Mouse (Mus musculus) embryonic facial prominence, embryonic 15.5 days (tissue): ENCODE measurements around the gene Olfr90. TPM values are rescaled to one million over a fixed set of nuclear protein-coding genes. Genes with fewer than 3 reads are reported as not detected.

Experiments
- ATAC-seq: fragments of 200-750 bp; cut with Nextera tagmentation; 2 replicates; pipeline ENCODE4 v1.8.0; 2017; ENCODE audit warnings: low read depth, moderate TSS enrichment; ENCODE audit not compliant: insufficient number of reproducible peaks, low FRiP score, low TSS enrichment
- H3K27ac ChIP-seq: fragments of 300-500 bp; sonication (generic); replicated peaks from 2 replicates; pipeline ENCODE4 v1.5.1; 2015; ENCODE audit warnings: mild to moderate bottlenecking, inconsistent platforms
- H3K27me3 ChIP-seq: fragments of 300-500 bp; sonication (generic); 2 replicates; pipeline ENCODE4 v1.6.1; 2015; ENCODE audit warnings: inconsistent platforms
- H3K36me3 ChIP-seq: fragments of 300-500 bp; sonication (generic); 2 replicates; pipeline ENCODE4 v1.6.1; 2015; ENCODE audit warnings: mild to moderate bottlenecking, inconsistent platforms
- H3K4me1 ChIP-seq: fragments of 300-500 bp; sonication (generic); 2 replicates; pipeline ENCODE4 v1.6.1; 2015; ENCODE audit warnings: inconsistent platforms
- H3K4me2 ChIP-seq: fragments of 300-500 bp; sonication (generic); replicated peaks from 2 replicates; pipeline ENCODE4 v1.6.1; 2015; ENCODE audit warnings: mild to moderate bottlenecking, inconsistent platforms
- H3K4me3 ChIP-seq: fragments of 300-500 bp; sonication (generic); replicated peaks from 2 replicates; pipeline ENCODE4 v1.5.1; 2015; ENCODE audit warnings: mild to moderate bottlenecking, inconsistent platforms
- H3K9ac ChIP-seq: fragments of 300-500 bp; sonication (generic); 2 replicates; pipeline ENCODE4 v1.6.1; 2015; ENCODE audit warnings: inconsistent platforms
- H3K9me3 ChIP-seq: fragments of 300-500 bp; sonication (generic); replicated peaks from 2 replicates; pipeline ENCODE4 v1.6.1; 2016; ENCODE audit warnings: inconsistent platforms
- WGBS: fragments of 180-500 bp; shearing (Covaris S2); methylation state at CpG from one replicate; pipeline ENCODE4 v1.1.7; 2015; 5-methylcytosine and 5-hydroxymethylcytosine counted together
- polyA plus RNA-seq: library from polyadenylated mRNA; unstranded; fragments of >200 nt; fragmentation: Nextera tagmentation; extraction: Ambion mirVana; gene quantifications from 2 replicates; pipeline ENCODE4 v1.2.1, GENCODE M21; 2015

The Olfr90 gene
- polyA plus RNA-seq, 1 experiment from 2014 or later, result 0.07 TPM

GRCm38 (mm10) chr17:37078193-37078592, 10.1 kb downstream of the Olfr90 start:
- Histone ChIP-seq H3K9me3 (no peaks in the 10 kb centered on the region), H3K36me3 (peaks cover 30% of the 10 kb centered on the region), H3K27me3 (no peaks in the 10 kb centered on the region), H3K4me1 (no peaks in the 10 kb centered on the region), H3K9ac (no peak overlapping the region), H3K27ac (no peak overlapping the region), H3K4me3 (no peak overlapping the region), H3K4me2 (no peak overlapping the region)
- ATAC-seq, result no peak
- 27% methylated on average over 1 of the region's 1 CpGs for WGBS

GRCm38 (mm10) chr17:37075766-37076165, 12.5 kb downstream of the Olfr90 start:
- ATAC-seq, result no peak; the same call in 1 of the 2 replicates
- Histone ChIP-seq H3K9me3 (no peaks in the 10 kb centered on the region), H3K4me3 (no peak overlapping the region), H3K9ac (no peak overlapping the region), H3K4me1 (no peaks in the 10 kb centered on the region), H3K36me3 (peaks cover 50% of the 10 kb centered on the region), H3K27ac (no peak overlapping the region), H3K4me2 (no peak overlapping the region), H3K27me3 (no peaks in the 10 kb centered on the region)
- WGBS, result 95% methylated on average over 2 of the region's 2 CpGs

- no peak overlapping the region for H3K9ac ChIP-seq
- ATAC-seq, result no peak
- no peaks in the 10 kb centered on the region for H3K27me3 ChIP-seq
- H3K9me3 ChIP-seq, result no peaks in the 10 kb centered on the region
- H3K4me2 ChIP-seq, result no peak overlapping the region
- 79% methylated on average over 6 of the region's 6 CpGs for WGBS
- H3K27ac ChIP-seq, result no peak overlapping the region
- H3K4me3 ChIP-seq, result no peak overlapping the region
- no peaks in the 10 kb centered on the region for H3K4me1 ChIP-seq
- H3K36me3 ChIP-seq, result peaks cover 56% of the 10 kb centered on the region
Measured at GRCm38 (mm10) chr17:37075181-37075580, 13.1 kb downstream of the Olfr90 start.

- ATAC-seq, result no peak
- Histone ChIP-seq H3K4me2 (no peak overlapping the region), H3K4me1 (no peaks in the 10 kb centered on the region), H3K27ac (no peak overlapping the region), H3K4me3 (no peak overlapping the region), H3K9ac (no peak overlapping the region), H3K27me3 (no peaks in the 10 kb centered on the region), H3K36me3 (peaks cover 79% of the 10 kb centered on the region), H3K9me3 (no peaks in the 10 kb centered on the region)
- WGBS, result 70% methylated on average over 11 of the region's 11 CpGs
Measured at GRCm38 (mm10) chr17:37072730-37073276, 15.5 kb downstream of the Olfr90 start.

GRCm38 (mm10) chr17:37072080-37072729, 16.1 kb downstream of the Olfr90 start:
- Histone ChIP-seq H3K36me3 (peaks cover 85% of the 10 kb centered on the region), H3K4me3 (no peak overlapping the region), H3K4me2 (no peak overlapping the region), H3K9me3 (no peaks in the 10 kb centered on the region), H3K27me3 (no peaks in the 10 kb centered on the region), H3K27ac (no peak overlapping the region), H3K4me1 (no peaks in the 10 kb centered on the region), H3K9ac (no peak overlapping the region)
- no peak for ATAC-seq
- 83% methylated on average over 12 of the region's 12 CpGs for WGBS

GRCm38 (mm10) chr17:37070121-37070520, 18.2 kb downstream of the Olfr90 start:
- Histone ChIP-seq H3K9me3 (no peaks in the 10 kb centered on the region), H3K9ac (no peak overlapping the region), H3K27me3 (no peaks in the 10 kb centered on the region), H3K27ac (no peak overlapping the region), H3K4me2 (no peak overlapping the region), H3K36me3 (peaks cover 88% of the 10 kb centered on the region), H3K4me1 (no peaks in the 10 kb centered on the region), H3K4me3 (no peak overlapping the region)
- WGBS, result 85% methylated on average over 8 of the region's 8 CpGs
- ATAC-seq, result no peak

- no peak for ATAC-seq
Measured at GRCm38 (mm10) chr17:37067861-37068260, 20.4 kb downstream of the Olfr90 start.

GRCm38 (mm10) chr17:37065993-37066392, 22.3 kb downstream of the Olfr90 start:
- Histone ChIP-seq H3K4me1 (no peaks in the 10 kb centered on the region), H3K9ac (no peak overlapping the region), H3K27me3 (no peaks in the 10 kb centered on the region), H3K9me3 (no peaks in the 10 kb centered on the region), H3K4me2 (no peak overlapping the region), H3K27ac (no peak overlapping the region), H3K36me3 (peaks cover 97% of the 10 kb centered on the region), H3K4me3 (no peak overlapping the region)
- no peak for ATAC-seq
- WGBS, result 95% methylated on average over 2 of the region's 2 CpGs

More at GRCm38 (mm10) chr17:37067861-37068260, 20.4 kb downstream of the Olfr90 start:
- H3K27ac ChIP-seq, result no peak overlapping the region
- H3K27me3 ChIP-seq, result no peaks in the 10 kb centered on the region
- H3K4me3 ChIP-seq, result no peak overlapping the region
- no peak overlapping the region for H3K9ac ChIP-seq
- WGBS, result 89% methylated on average over 1 of the region's 1 CpGs
- H3K36me3 ChIP-seq, result peaks cover 95% of the 10 kb centered on the region
- no peaks in the 10 kb centered on the region for H3K9me3 ChIP-seq
- no peak overlapping the region for H3K4me2 ChIP-seq
- H3K4me1 ChIP-seq, result no peaks in the 10 kb centered on the region

- Histone ChIP-seq H3K4me1 (no peaks in the 10 kb centered on the region), H3K9me3 (no peaks in the 10 kb centered on the region), H3K9ac (no peak overlapping the region), H3K4me2 (no peak overlapping the region), H3K27ac (no peak overlapping the region), H3K36me3 (peaks cover 86% of the 10 kb centered on the region), H3K27me3 (no peaks in the 10 kb centered on the region), H3K4me3 (no peak overlapping the region)
- 73% methylated on average over 11 of the region's 11 CpGs for WGBS
- ATAC-seq, result no peak
Measured at GRCm38 (mm10) chr17:37063686-37064495, 24.4 kb downstream of the Olfr90 start.

- ATAC-seq, result no peak
- no peaks in the 10 kb centered on the region for H3K27me3 ChIP-seq
- no peaks in the 10 kb centered on the region for H3K4me1 ChIP-seq
- no peak overlapping the region for H3K4me3 ChIP-seq
- no peak overlapping the region for H3K9ac ChIP-seq
- WGBS, result 54% methylated on average over 10 of the region's 10 CpGs
- H3K9me3 ChIP-seq, result no peaks in the 10 kb centered on the region
- no peak overlapping the region for H3K27ac ChIP-seq
- H3K4me2 ChIP-seq, result no peak overlapping the region
- H3K36me3 ChIP-seq, result peaks cover 85% of the 10 kb centered on the region
Measured at GRCm38 (mm10) chr17:37063063-37063462, 25.2 kb downstream of the Olfr90 start.

- Histone ChIP-seq H3K9ac (no peak overlapping the region), H3K27ac (no peak overlapping the region), H3K4me3 (no peak overlapping the region), H3K27me3 (no peaks in the 10 kb centered on the region), H3K9me3 (no peaks in the 10 kb centered on the region), H3K36me3 (peaks cover 77% of the 10 kb centered on the region), H3K4me1 (no peaks in the 10 kb centered on the region), H3K4me2 (no peak overlapping the region)
- 73% methylated on average over 10 of the region's 10 CpGs for WGBS
- no peak for ATAC-seq
Measured at GRCm38 (mm10) chr17:37062101-37062641, 26.1 kb downstream of the Olfr90 start.
